Mouse (Mus musculus): ENCODE results near the gene Gm26620.
A peak's percentile ranks its signal among the peaks of the same experiment; 100 is the strongest.

The Gm26620 gene

DNA sequence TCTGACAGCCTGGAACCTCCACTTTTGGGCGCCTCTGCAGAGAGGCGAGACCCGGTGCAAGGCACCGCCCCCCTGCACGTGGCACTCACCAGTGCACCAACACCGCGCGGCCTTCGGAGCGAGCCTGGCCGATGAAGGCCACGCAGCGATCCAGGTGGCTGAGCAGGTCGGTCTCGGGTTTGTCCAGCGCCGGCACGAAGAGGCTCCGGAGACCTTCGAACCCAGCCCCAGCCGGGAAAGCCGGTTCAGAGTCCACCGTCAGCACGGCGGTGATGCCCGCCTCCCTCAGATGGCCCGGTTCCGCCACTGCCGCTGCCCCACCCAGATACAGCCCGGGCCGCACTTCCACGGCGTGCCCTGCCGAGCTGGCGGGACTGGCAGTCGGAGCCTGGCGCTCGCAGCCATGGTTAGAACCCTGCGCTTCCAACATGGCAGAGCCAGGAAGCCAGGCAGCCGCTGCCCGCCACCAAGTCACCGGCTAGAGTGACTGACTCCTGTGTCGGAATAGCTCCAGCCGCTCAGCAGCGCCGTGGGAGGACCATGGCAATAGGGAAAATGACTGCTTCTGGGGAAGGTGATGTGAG, at the start of gene Gm26620, which contains the start of gene Dusp12:
Gene Gm26620 (plus strand): TSS at position 88 of the 584 bp plus-strand sequence.
Gene Dusp12 (minus strand): TSS at position 563 of the 584 bp plus-strand sequence.
- DNase-seq (ENCODE audit: low spot score): peak; percentile 94

DNA sequence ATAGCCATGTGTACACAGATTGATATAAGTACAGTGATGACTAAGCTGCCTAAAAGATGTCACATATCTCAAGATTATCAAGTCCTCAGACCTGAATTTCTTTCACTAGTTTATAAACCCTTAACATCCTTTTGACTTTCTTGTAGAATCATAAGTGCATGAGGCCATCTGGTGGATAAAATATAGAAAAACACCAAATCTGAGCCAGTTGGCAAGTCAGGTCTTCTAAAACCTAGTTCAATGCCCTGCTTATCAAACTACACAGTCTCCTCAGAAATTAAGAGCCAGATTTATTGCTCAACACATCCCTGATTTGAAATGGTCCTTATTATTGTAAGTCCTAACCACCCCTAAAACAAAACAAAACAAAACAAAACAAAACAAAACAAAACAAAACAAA, 45.2 kb upstream of the Gm26620 start:
- peak; percentile 62 for DNase-seq (ENCODE audit: low spot score)

GRCm38 (mm10) chr1:170844380-170844779, 40.5 kb upstream of the Gm26620 start:
- DNase-seq (ENCODE audit: low spot score): peak; percentile 82

GRCm38 (mm10) chr1:170845448-170846307, 39.2 kb upstream of the Gm26620 start:
- DNase-seq (ENCODE audit: low spot score): no peak

GRCm38 (mm10) chr1:170850007-170850406, 34.9 kb upstream of the Gm26620 start:
- DNase-seq (ENCODE audit: low spot score): no peak

- no peak for DNase-seq (ENCODE audit: low spot score)
Measured at GRCm38 (mm10) chr1:170850637-170851624, 33.9 kb upstream of the Gm26620 start.

DNA sequence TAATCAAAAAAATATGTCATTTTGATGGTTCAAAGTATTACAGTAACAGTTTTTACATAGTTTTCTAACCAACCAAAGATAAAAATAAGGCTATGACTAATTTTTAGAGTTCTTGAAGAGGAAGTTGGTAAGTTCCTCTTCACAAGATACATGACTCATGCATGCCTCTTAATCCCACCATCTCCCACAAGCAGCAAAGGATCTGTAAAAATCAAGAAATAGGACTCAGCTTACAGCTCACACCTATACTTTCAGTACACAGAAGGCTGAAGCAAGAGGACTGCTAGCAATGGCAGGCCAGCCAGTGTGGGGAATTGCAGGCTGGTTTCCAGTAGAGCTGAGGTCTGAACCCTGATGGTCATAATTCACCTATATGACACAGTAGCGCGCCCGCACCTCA, 31.3 kb upstream of the Gm26620 start:
- DNase-seq (ENCODE audit: low spot score): no peak

DNA sequence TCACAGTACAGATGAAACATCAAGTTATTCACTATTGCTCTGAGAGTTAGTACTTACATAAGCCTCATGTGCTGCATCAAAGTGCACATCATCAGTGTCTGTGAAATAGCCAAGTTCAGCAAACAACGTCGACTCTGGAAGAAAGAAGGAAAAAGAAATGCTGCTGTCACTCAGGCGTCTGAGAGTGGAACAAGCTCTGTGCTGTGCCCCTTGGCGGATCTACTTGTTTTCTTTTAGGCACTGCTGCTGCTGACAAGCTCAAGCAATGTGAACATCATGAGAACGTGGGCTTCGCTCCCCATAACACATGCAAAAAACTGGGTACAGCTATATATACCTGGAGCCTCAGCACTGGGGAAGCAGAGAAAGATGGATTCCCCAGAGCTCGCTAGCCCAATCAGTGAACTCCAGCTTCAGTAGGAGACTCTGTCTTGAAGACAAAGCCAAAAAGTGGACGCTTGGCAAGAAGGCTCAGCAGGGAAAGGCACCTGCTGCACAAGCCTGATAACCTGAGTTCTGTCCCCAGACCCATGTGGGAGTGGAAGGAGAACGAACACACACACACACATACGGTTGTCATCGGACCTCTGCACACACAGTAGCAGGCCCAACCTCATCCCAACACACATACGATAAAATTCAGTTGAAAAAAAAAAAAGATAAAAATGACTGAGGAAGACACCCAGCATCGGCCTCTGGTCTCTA, 29.7 kb upstream of the Gm26620 start:
- DNase-seq (ENCODE audit: low spot score): no peak

DNA sequence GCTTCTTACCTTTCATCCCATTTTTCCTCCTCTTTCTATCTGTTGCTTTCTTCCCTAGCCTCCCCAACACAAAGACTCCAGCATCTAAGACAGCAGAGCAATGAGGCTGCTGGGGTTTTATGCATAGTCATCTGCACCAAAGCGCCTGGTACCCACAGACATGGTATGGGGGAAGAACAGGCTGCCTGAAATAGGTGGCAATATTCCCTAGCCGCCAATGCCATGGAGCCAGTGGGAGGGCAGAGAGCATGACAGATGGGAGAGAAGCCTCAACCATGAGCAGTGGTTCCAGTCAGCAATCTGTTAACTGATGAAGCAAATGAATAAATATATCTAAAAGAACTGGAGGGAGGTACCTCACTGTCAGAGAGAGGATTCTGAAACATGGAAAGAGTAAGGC, 27.5 kb upstream of the Gm26620 start:
- no peak for DNase-seq (ENCODE audit: low spot score)

DNA sequence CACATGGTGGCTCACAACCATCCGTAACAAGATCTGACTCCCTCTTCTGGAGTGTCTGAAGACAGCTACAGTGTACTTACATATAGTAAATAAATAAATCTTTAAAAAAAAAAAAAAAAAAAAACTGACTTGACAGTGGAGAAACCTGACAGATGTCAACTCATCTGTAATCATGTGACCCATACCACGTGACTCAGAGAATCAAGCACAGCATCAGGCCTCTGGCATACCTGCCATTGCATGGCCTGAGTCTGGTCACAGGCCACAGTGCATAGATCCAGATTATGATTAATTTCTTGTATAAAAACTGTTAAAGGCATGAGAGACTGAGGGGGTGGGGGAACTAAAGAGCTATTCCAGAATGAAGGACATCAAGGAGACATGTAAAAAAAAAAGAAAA, 26.0 kb upstream of the Gm26620 start:
- DNase-seq (ENCODE audit: low spot score): no peak

DNA sequence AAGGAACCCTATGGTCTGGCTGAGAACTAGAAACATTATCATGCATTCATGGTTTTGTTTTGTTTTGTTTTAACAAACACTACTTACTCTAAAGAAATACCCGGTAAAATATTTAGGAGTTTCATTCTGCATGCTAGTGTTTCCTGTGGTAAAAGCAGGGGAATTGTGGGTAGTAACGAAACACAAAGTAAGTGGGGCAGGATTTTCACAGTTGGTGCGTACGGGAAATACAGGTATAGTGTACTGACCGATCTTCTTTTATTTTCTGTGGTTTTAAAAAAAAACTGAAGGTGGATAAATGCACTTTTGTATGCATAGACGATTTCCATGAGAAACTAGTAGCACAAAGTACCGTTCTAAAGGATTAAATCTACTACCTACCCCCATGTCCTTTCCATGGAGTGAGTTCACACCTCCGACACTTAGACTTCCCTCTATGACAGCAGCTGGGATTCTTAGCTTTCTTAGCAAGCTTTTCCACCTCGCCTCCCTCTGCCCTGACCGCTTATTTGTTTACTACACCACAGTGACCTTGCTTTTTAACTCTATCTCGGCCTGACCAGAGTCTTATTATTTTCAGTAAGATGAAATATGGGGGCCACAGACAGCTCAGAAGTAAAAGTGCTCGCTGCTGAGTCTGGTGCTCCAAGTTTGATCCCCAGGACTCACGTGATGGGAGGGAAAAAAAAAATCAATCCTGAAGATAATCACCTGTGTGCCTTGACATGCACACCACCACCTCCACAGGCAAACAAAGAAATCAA, 23.0 kb upstream of the Gm26620 start:
- no peak for DNase-seq (ENCODE audit: low spot score)

GRCm38 (mm10) chr1:170862435-170862717, 22.5 kb upstream of the Gm26620 start:
- no peak for DNase-seq (ENCODE audit: low spot score)

DNA sequence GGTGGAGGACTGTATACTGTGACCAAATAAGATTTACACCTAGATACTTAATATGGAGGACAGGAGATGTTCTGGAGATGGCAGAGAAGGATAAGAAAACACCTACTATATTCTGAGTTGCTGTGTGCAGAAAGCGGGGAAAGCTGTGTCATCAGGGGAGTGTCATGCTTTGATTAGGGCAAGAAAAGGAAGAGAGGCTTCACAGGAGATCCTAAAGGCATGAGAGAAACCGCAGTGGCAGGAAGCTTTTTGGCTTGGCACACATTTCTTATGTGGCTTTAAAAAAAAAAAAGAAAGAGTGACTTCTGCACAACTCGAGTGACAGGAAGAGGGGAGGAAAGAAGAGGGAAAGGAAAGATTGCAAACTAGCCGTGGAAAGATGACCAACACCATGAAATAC, 21.8 kb upstream of the Gm26620 start:
- DNase-seq (ENCODE audit: low spot score): no peak

DNA sequence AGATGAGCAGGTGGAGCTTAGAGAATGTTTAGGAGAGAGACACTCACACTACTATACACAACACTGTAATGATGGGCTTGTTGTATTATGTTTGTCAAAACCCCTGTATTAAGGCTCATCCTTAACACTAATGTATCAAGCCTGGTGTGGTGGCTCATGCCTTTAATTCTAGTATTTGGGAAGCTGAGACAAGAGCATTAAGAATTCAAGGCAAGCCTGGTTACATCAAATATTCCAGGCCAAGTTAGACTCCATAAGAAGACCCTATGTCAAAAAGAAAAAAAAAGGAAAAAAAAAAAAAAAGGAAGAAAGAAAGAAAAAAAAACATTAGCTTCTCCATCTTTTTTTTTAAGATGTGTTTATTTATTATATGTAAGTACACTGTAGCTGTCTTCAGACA, 20.6 kb upstream of the Gm26620 start:
- DNase-seq (ENCODE audit: low spot score): no peak

DNA sequence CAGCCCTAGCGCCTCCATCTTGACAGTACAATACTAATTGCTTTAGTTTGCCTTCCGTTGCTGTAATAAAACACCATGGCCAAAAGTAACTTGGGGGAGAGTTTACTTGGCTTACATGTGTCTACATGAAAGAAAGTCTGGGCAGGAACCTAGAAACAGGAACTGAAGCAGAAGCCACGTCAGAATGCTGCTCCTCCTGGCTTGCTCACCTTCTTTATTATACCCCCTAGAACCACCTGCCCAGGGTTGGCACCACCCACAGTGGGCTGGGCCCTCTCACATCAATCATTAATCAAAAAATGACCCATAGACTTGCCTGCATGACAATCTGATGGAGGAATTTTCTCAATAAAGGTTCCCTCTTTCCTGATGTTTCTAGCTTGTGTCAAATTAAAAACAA, 20.1 kb upstream of the Gm26620 start:
- DNase-seq (ENCODE audit: low spot score): no peak

GRCm38 (mm10) chr1:170865406-170865805, 19.5 kb upstream of the Gm26620 start:
- no peak for DNase-seq (ENCODE audit: low spot score)

DNA sequence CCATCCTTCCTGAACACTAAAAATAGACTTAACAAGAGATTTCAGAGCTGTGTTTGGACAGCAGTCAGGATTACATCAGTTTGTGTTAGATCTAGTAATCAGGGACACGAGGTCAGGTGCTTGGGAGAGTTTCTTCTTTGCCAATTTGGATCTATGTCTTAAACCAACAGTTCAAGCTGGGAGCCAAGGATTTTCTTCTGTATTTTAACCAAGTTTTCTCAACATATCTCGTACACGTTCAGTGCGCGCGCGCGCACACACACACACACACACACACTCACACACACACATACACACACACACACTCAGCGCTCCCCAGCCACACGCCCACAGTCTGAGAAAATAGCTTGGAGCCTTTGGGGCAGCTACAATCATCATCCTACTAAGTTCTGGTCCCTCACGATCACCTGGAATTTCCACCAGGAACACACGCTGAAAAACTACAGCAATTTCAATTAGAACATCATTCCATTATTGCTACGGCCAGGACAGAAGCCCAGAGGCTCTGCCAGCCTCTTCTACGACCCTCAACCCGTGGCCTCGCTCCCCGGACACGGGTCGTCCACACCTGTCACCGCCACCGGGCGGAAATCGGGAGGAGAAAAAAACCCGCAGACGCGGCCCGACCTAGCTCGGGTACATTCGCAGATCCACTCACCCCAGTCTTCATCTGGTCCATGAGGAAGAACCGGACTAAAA, 17.7 kb upstream of the Gm26620 start:
- DNase-seq (ENCODE audit: low spot score): peak; percentile 45

GRCm38 (mm10) chr1:170867691-170868105, 17.2 kb upstream of the Gm26620 start, which contains the start of gene Atf6:
Atf6 (minus strand) TSS chr1:170867771.
- peak; percentile 96 for DNase-seq (ENCODE audit: low spot score)

- peak; percentile 95 for DNase-seq (ENCODE audit: low spot score)
Measured at GRCm38 (mm10) chr1:170868107-170868904, 16.6 kb upstream of the Gm26620 start.

- DNase-seq (ENCODE audit: low spot score): no peak
Measured at GRCm38 (mm10) chr1:170868905-170869283, 16.0 kb upstream of the Gm26620 start.

All from embryo, embryonic 10.5 days (tissue).